Mouse (Mus musculus) embryo, embryonic 9.5 days (tissue): Measurements from ENCODE around the gene Chia1.
"Not testable (repeated sequence)": the region's sequence is repeated elsewhere in the genome, so short reads cannot be mapped to it uniquely, and the experiment has no call there.

Experiments
- DNase-seq: peaks from one replicate; pipeline ENCODE4 v3.0.0-alpha.2; 2017; ENCODE audit errors: extremely low spot score

The Chia1 gene

GRCm38 (mm10) chr3:106112929-106113328, at the start of gene Chia1:
Chia1 (plus strand) TSS chr3:106113229.
- no peak for DNase-seq

GRCm38 (mm10) chr3:106067707-106068106, 45.3 kb upstream of the Chia1 start:
- not testable (repeated sequence) for DNase-seq

GRCm38 (mm10) chr3:106070994-106071393, 42.0 kb upstream of the Chia1 start:
- no peak for DNase-seq

GRCm38 (mm10) chr3:106074824-106075223, 38.2 kb upstream of the Chia1 start:
- no peak for DNase-seq

GRCm38 (mm10) chr3:106126999-106127398, 14.0 kb downstream of the Chia1 start:
- no peak for DNase-seq

- DNase-seq = no peak
Observed at GRCm38 (mm10) chr3:106128807-106129493, 15.9 kb downstream of the Chia1 start.

- no peak for DNase-seq
Observed at GRCm38 (mm10) chr3:106131690-106132089, 18.7 kb downstream of the Chia1 start.

- DNase-seq = no peak
Observed at GRCm38 (mm10) chr3:106144081-106144480, 31.1 kb downstream of the Chia1 start.

GRCm38 (mm10) chr3:106154413-106154812, 41.4 kb downstream of the Chia1 start:
- no peak for DNase-seq

GRCm38 (mm10) chr3:106167464-106167863, 54.4 kb downstream of the Chia1 start, which contains the start of gene Chil3:
Chil3 (minus strand) TSS chr3:106167564.
- DNase-seq = no peak

GRCm38 (mm10) chr3:106170522-106171053, 57.6 kb downstream of the Chia1 start:
- no peak for DNase-seq

GRCm38 (mm10) chr3:106171135-106171731, 58.2 kb downstream of the Chia1 start:
- DNase-seq = no peak

- not testable (repeated sequence) for DNase-seq
Observed at GRCm38 (mm10) chr3:106172506-106172905, 59.5 kb downstream of the Chia1 start.

- not testable (repeated sequence) for DNase-seq
Observed at GRCm38 (mm10) chr3:106174971-106175370, 61.9 kb downstream of the Chia1 start.

- DNase-seq = no peak
Observed at GRCm38 (mm10) chr3:106177509-106178189, 64.6 kb downstream of the Chia1 start.
